Mouse (Mus musculus) mature B cell (primary cell): Measurements from ENCODE around the gene Plaur.
"Not testable (repeated sequence)": the region's sequence is repeated elsewhere in the genome, so short reads cannot be mapped to it uniquely, and the experiment has no call there.

ENCODE experiments used
- in situ Hi-C: fragments of 300-500 bp; cut with MboI; formaldehyde crosslinking; loops from 2 replicates; pipeline ENCODE4 v1.14.3; 2019

Gene Plaur

GRCm38 (mm10) chr7:24476856-24477255 lies 14.6 kb downstream of the Plaur start:
- in situ Hi-C loops: no loop called here

GRCm38 (mm10) chr7:24478911-24479310 lies 16.6 kb downstream of the Plaur start:
- in situ Hi-C loops: no loop called here

- in situ Hi-C loops: no loop called here
Observed at GRCm38 (mm10) chr7:24479685-24480084, 17.4 kb downstream of the Plaur start.

GRCm38 (mm10) chr7:24480121-24480941 lies 18.0 kb downstream of the Plaur start:
- in situ Hi-C loops: no loop called here

- in situ Hi-C loops: no loop called here
Observed at GRCm38 (mm10) chr7:24480986-24481473, 18.7 kb downstream of the Plaur start.

GRCm38 (mm10) chr7:24481474-24482207 lies 19.4 kb downstream of the Plaur start, which contains the start of gene Cadm4:
TSS of gene Cadm4 (plus strand) at chr7:24482023.
- in situ Hi-C loops: no loop called here

GRCm38 (mm10) chr7:24482208-24483020 lies 20.1 kb downstream of the Plaur start:
- in situ Hi-C loops: no loop called here

- in situ Hi-C loops: not testable (repeated sequence)
Observed at GRCm38 (mm10) chr7:24483291-24483690, 21.0 kb downstream of the Plaur start.

GRCm38 (mm10) chr7:24485481-24485880 lies 23.2 kb downstream of the Plaur start:
- in situ Hi-C loops: no loop called here

- in situ Hi-C loops: no loop called here
Observed at GRCm38 (mm10) chr7:24486654-24487130, 24.4 kb downstream of the Plaur start.

GRCm38 (mm10) chr7:24487403-24487802 lies 25.1 kb downstream of the Plaur start:
- in situ Hi-C loops: no loop called here

GRCm38 (mm10) chr7:24488303-24488702 lies 26.0 kb downstream of the Plaur start:
- in situ Hi-C loops: no loop called here

GRCm38 (mm10) chr7:24499856-24500577 lies 37.7 kb downstream of the Plaur start:
- in situ Hi-C loops: no loop called here

GRCm38 (mm10) chr7:24500929-24501328 lies 38.6 kb downstream of the Plaur start:
- in situ Hi-C loops: no loop called here

- in situ Hi-C loops: no loop called here
Observed at GRCm38 (mm10) chr7:24501492-24501891, 39.2 kb downstream of the Plaur start.

GRCm38 (mm10) chr7:24504004-24504403 lies 41.7 kb downstream of the Plaur start:
- in situ Hi-C loops: no loop called here

- in situ Hi-C loops: no loop called here
Observed at GRCm38 (mm10) chr7:24504868-24505267, 42.6 kb downstream of the Plaur start.

- in situ Hi-C loops: no loop called here
Observed at GRCm38 (mm10) chr7:24505447-24506064, 43.3 kb downstream of the Plaur start.

- in situ Hi-C loops: no loop called here
Observed at GRCm38 (mm10) chr7:24506065-24506459, 43.8 kb downstream of the Plaur start.

- in situ Hi-C loops: no loop called here
Observed at GRCm38 (mm10) chr7:24506476-24506837, 44.2 kb downstream of the Plaur start.
